Mouse (Mus musculus): ENCODE measurements at regions not wholly inside any gene's neighbourhood (a gene's known extent, or its start where the extent isn't known, plus 50 kb on each side); places are given as distances from the start of the nearest gene placed in this dataset.

GRCm38 (mm10) chr19:54932579-54932978 is 194.5 kb downstream of the Gpam start:
- TF ChIP-seq MAFK (IDR thresholded peaks at IDR 0.05; ENCODE audit: insufficient read depth, low read depth, low read length) = no peak
- no peak for TF ChIP-seq ZC3H11A (IDR thresholded peaks at IDR 0.05; ENCODE audit: borderline replicate concordance, low read depth, low read length)
- no peak for TF ChIP-seq ZNF384 (IDR thresholded peaks at IDR 0.05; ENCODE audit: low read depth, low read length)
- no peak for TF ChIP-seq CHD2 (IDR thresholded peaks at IDR 0.05; ENCODE audit: low read depth, low read length)
